Mouse (Mus musculus): ENCODE results near the gene Olfr1302.

Gene Olfr1302

GRCm38 (mm10) chr2:111777129-111777528, at the start of gene Olfr1302:
TSS of gene Olfr1302 (plus strand) at chr2:111777429.
- DNase-seq, result no peak

- DNase-seq, result no peak
Observed at GRCm38 (mm10) chr2:111750706-111751105, 26.5 kb upstream of the Olfr1302 start, which contains the start of gene Olfr1301. TSS of gene Olfr1301 (plus strand) at chr2:111751006.

GRCm38 (mm10) chr2:111812936-111813335, 35.7 kb downstream of the Olfr1302 start:
- no peak for DNase-seq

- no peak for DNase-seq
Observed at GRCm38 (mm10) chr2:111820240-111820639, 43.0 kb downstream of the Olfr1302 start, which contains the start of gene Olfr1303. TSS of gene Olfr1303 (minus strand) at chr2:111820340.
